Mouse (Mus musculus): ENCODE results near the gene Irf3. TPM values are rescaled to one million over a fixed set of nuclear protein-coding genes. Genes with fewer than 3 reads are reported as not detected.

Irf3 gene
- polyA plus RNA-seq, 1 experiment from 2014 or later, result 84.6 TPM

DNA sequence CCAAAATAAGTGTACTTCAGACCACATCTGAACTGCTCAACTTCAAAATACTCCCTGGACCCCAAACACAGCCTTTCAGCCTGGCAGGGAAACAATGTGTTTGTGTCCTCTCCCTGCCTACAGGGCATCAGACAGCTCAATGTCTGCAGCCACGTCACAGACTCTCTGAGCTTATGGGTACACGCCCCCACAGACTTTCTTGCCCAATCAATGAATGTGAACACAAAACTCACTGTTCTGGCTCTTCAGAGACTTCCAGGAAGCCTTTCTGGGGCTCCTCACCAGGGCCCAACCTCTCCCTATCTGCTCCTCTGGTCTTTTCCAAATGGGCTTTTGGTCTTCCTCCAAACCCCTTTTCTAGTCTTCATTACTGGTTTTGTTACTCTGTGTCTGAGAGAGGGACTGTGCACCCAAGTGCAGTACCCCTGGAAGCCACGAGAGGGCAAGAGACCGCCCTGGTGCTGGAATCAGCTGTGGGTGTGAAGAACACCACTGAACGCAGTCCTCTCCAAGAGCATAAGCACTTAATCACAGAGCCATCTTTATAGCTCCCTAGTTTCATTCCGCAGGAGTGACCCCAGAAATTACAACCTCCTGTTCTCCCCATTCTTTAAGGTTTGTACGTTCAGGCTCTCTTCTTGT is 40.4 kb downstream of the Irf3 start:
- no peaks in the 10 kb centered on the region for H3K4me1 ChIP-seq (ENCODE audit: control insufficient read depth, insufficient read depth, low read length)
- H3K4me3 ChIP-seq (ENCODE audit: low read depth, low read length), result no peak overlapping the region
- no peak overlapping the region for H3K27ac ChIP-seq (replicated peaks; ENCODE audit: low read depth, low read length)
- DNase-seq (ENCODE audit: low spot score) (no peak), ATAC-seq (ENCODE audit: low read depth) (no peak)
- no peaks in the 10 kb centered on the region for H3K27me3 ChIP-seq (replicated peaks; ENCODE audit: control insufficient read depth, insufficient read depth, low read length)
- peaks cover 100% of the 10 kb centered on the region for H3K36me3 ChIP-seq (ENCODE audit: control insufficient read depth, insufficient read depth, low read length)
- H3K4me2 ChIP-seq (ENCODE audit: low read depth, low read length), result no peak overlapping the region
- H3K9me3 ChIP-seq (ENCODE audit: control insufficient read depth, low read length), result no peaks in the 10 kb centered on the region
- WGBS, result 75% methylated on average over 7 of the region's 7 CpGs
- H3K9ac ChIP-seq (ENCODE audit: low read depth, low read length), result no peak overlapping the region

DNA sequence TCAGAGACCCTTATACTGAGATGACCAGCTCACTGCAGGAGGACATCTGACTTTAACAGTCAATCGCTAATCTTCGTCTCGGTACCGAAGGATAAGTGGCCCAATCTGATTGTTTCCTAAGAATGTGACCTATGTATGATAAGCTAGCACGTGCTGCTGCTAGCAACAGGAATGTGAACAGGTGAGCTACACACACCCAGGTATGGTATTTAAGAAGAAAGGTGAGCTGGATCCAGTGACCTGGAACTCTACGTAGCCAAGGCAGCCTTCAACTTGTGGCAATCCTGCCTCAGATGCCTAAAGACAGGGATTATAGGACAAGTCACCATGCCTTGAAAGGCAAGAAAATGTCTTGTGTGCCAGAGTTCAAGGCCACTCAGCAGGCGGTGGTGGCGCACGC is 41.0 kb downstream of the Irf3 start:
- DNase-seq (ENCODE audit: low spot score), result no peak
- Histone ChIP-seq H3K9me3 (ENCODE audit: control insufficient read depth, low read length) (no peaks in the 10 kb centered on the region), H3K4me2 (ENCODE audit: low read depth, low read length) (no peak overlapping the region), H3K27me3 (replicated peaks; ENCODE audit: control insufficient read depth, insufficient read depth, low read length) (no peaks in the 10 kb centered on the region), H3K36me3 (ENCODE audit: control insufficient read depth, insufficient read depth, low read length) (peaks cover 100% of the 10 kb centered on the region), H3K9ac (ENCODE audit: low read depth, low read length) (no peak overlapping the region), H3K27ac (replicated peaks; ENCODE audit: low read depth, low read length) (no peak overlapping the region), H3K4me3 (ENCODE audit: low read depth, low read length) (no peak overlapping the region), H3K4me1 (ENCODE audit: control insufficient read depth, insufficient read depth, low read length) (no peaks in the 10 kb centered on the region)
- 94% methylated on average over 9 of the region's 9 CpGs for WGBS
- ATAC-seq (ENCODE audit: low read depth), result no peak

DNA sequence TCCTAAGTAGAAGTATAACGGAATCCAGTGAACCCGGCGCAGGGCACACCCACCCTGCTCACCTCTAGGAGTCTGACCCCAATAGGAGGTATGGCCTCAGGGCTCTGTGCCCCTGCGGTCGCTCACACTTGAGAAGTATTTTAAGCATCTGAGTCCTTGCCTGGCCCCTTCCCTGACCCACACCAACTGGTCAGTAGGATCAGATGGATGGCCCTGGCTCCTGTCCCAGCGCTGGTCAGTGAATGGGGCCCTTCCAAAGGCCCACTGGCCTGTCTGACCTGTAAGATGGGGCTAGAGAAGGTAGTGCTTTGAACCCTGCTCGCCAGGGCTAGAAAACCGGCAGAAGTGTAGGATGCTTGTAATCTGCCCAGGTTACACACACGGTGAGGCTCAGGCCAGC is 43.4 kb downstream of the Irf3 start:
- Histone ChIP-seq H3K27me3 (replicated peaks; ENCODE audit: control insufficient read depth, insufficient read depth, low read length) (no peaks in the 10 kb centered on the region), H3K27ac (replicated peaks; ENCODE audit: low read depth, low read length) (no peak overlapping the region), H3K4me2 (ENCODE audit: low read depth, low read length) (no peak overlapping the region), H3K9ac (ENCODE audit: low read depth, low read length) (no peak overlapping the region), H3K4me3 (ENCODE audit: low read depth, low read length) (no peak overlapping the region), H3K4me1 (ENCODE audit: control insufficient read depth, insufficient read depth, low read length) (no peaks in the 10 kb centered on the region), H3K9me3 (ENCODE audit: control insufficient read depth, low read length) (no peaks in the 10 kb centered on the region), H3K36me3 (ENCODE audit: control insufficient read depth, insufficient read depth, low read length) (peaks cover 100% of the 10 kb centered on the region)
- 93% methylated on average over 9 of the region's 9 CpGs for WGBS
- DNase-seq (ENCODE audit: low spot score) (no peak), ATAC-seq (ENCODE audit: low read depth) (no peak)

DNA sequence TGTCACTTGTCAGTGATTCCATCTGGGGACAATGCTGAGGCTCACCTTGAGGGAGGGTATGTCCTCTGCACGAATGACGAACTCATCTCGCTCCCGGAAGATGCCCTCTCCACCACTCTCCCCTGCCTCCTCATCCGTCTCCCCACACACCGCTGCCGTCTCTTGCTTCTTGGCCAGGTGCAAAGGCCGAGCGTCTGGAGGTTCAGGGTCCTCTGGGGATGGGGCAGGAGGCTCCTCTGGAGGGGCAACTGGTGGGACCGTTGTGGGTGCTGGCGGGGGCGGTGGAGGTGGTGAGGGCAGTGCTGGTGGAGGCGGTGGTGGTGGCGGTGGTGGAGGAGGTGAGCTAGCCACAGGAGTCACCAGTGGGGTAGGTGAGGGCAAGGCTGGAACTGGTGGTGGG is 45.9 kb downstream of the Irf3 start:
- Histone ChIP-seq H3K36me3 (ENCODE audit: control insufficient read depth, insufficient read depth, low read length) (peaks cover 100% of the 10 kb centered on the region), H3K4me1 (ENCODE audit: control insufficient read depth, insufficient read depth, low read length) (no peaks in the 10 kb centered on the region), H3K27ac (replicated peaks; ENCODE audit: low read depth, low read length) (no peak overlapping the region), H3K9ac (ENCODE audit: low read depth, low read length) (no peak overlapping the region), H3K4me2 (ENCODE audit: low read depth, low read length) (no peak overlapping the region), H3K4me3 (ENCODE audit: low read depth, low read length) (no peak overlapping the region), H3K9me3 (ENCODE audit: control insufficient read depth, low read length) (no peaks in the 10 kb centered on the region), H3K27me3 (replicated peaks; ENCODE audit: control insufficient read depth, insufficient read depth, low read length) (no peaks in the 10 kb centered on the region)
- no peak for DNase-seq (ENCODE audit: low spot score)
- 95% methylated on average over 13 of the region's 14 CpGs for WGBS
- no peak for ATAC-seq (ENCODE audit: low read depth)

DNA sequence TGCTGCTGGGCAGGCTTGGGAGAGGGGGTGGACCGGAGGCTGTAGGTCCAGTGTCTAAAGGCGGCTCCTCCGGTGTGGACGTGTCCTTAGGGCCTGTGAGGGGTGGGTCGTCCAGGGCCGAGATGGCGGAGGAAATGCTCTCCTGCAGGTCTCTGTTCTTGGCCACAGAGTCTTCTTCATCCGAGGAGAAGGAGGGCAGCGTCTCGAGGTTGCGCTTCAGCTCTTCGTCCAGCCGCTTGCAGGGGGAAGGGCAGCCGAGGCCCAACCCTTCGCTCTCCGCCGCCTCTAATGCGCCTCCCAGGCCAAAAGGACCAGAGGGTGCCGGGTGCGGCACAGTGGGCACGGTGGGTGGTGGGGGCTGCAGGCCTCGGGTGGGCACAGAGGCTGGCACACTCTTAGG is 48.3 kb downstream of the Irf3 start:
- DNase-seq (ENCODE audit: low spot score) (no peak), ATAC-seq (ENCODE audit: low read depth) (no peak)
- no peaks in the 10 kb centered on the region for H3K4me1 ChIP-seq (ENCODE audit: control insufficient read depth, insufficient read depth, low read length)
- H3K4me2 ChIP-seq (ENCODE audit: low read depth, low read length), result no peak overlapping the region
- no peak overlapping the region for H3K9ac ChIP-seq (ENCODE audit: low read depth, low read length)
- H3K27ac ChIP-seq (replicated peaks; ENCODE audit: low read depth, low read length), result no peak overlapping the region
- no peak overlapping the region for H3K4me3 ChIP-seq (ENCODE audit: low read depth, low read length)
- H3K9me3 ChIP-seq (ENCODE audit: control insufficient read depth, low read length), result no peaks in the 10 kb centered on the region
- H3K36me3 ChIP-seq (ENCODE audit: control insufficient read depth, insufficient read depth, low read length), result peaks cover 100% of the 10 kb centered on the region
- 95% methylated on average over 22 of the region's 22 CpGs for WGBS
- no peaks in the 10 kb centered on the region for H3K27me3 ChIP-seq (replicated peaks; ENCODE audit: control insufficient read depth, insufficient read depth, low read length)

DNA sequence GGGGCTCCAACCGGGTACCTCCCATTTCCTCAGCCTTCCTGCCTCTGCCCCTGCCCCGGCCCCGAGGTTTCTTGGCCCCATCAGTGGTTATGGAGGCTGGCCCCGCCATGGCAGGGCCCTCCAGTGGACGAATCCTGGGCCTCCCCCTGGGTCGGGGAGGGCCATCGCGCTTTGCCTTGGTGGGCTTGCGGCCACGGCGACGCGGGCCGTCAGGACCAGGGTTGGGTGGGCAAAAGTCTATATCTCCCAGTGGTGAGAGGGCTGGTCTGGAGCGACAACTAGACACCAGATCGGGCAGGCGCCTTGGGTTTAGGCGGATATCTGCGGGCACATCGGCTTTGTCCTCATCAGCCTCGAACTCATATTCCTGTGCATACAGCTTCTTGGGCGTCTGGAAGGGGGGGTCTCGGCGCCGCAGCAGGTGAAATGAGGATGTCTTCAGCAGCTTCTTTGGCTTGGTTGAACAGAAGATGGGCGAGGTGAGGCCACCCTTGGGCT is 49.5 kb downstream of the Irf3 start:
- Histone ChIP-seq H3K36me3 (ENCODE audit: control insufficient read depth, insufficient read depth, low read length) (peaks cover 88% of the 10 kb centered on the region), H3K9ac (ENCODE audit: low read depth, low read length) (no peak overlapping the region), H3K4me3 (ENCODE audit: low read depth, low read length) (no peak overlapping the region), H3K27ac (replicated peaks; ENCODE audit: low read depth, low read length) (no peak overlapping the region), H3K4me1 (ENCODE audit: control insufficient read depth, insufficient read depth, low read length) (no peaks in the 10 kb centered on the region), H3K9me3 (ENCODE audit: control insufficient read depth, low read length) (no peaks in the 10 kb centered on the region), H3K27me3 (replicated peaks; ENCODE audit: control insufficient read depth, insufficient read depth, low read length) (no peaks in the 10 kb centered on the region), H3K4me2 (ENCODE audit: low read depth, low read length) (no peak overlapping the region)
- DNase-seq (ENCODE audit: low spot score) (no peak), ATAC-seq (ENCODE audit: low read depth) (no peak)
- WGBS, result 96% methylated on average over 26 of the region's 26 CpGs

DNA sequence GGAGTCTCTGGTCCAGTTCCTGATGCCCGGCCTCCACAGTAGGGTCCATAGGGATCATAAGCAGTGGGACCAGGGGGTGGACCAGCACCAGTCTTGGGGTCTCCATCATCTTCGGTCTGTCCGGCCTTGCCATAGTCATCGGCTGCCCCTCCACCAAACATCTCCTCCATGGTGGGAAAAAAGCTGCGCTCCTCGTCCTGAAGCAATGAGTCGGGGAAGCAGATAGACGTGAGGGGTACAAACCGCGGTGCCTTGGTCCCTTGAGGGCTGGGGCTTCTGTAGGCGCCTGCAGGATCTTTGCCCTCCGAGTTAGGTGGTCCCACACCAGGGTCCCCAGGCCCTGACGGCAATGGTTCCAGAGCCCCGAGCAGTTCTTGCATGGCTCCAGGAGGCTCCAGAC is 50.0 kb downstream of the Irf3 start:
- no peak overlapping the region for H3K4me2 ChIP-seq (ENCODE audit: low read depth, low read length)
- H3K4me3 ChIP-seq (ENCODE audit: low read depth, low read length), result no peak overlapping the region
- no peaks in the 10 kb centered on the region for H3K27me3 ChIP-seq (replicated peaks; ENCODE audit: control insufficient read depth, insufficient read depth, low read length)
- no peaks in the 10 kb centered on the region for H3K4me1 ChIP-seq (ENCODE audit: control insufficient read depth, insufficient read depth, low read length)
- peaks cover 83% of the 10 kb centered on the region for H3K36me3 ChIP-seq (ENCODE audit: control insufficient read depth, insufficient read depth, low read length)
- no peak overlapping the region for H3K27ac ChIP-seq (replicated peaks; ENCODE audit: low read depth, low read length)
- DNase-seq (ENCODE audit: low spot score) (no peak), ATAC-seq (ENCODE audit: low read depth) (no peak)
- H3K9me3 ChIP-seq (ENCODE audit: control insufficient read depth, low read length), result no peaks in the 10 kb centered on the region
- no peak overlapping the region for H3K9ac ChIP-seq (ENCODE audit: low read depth, low read length)
- WGBS, result 95% methylated on average over 13 of the region's 14 CpGs

DNA sequence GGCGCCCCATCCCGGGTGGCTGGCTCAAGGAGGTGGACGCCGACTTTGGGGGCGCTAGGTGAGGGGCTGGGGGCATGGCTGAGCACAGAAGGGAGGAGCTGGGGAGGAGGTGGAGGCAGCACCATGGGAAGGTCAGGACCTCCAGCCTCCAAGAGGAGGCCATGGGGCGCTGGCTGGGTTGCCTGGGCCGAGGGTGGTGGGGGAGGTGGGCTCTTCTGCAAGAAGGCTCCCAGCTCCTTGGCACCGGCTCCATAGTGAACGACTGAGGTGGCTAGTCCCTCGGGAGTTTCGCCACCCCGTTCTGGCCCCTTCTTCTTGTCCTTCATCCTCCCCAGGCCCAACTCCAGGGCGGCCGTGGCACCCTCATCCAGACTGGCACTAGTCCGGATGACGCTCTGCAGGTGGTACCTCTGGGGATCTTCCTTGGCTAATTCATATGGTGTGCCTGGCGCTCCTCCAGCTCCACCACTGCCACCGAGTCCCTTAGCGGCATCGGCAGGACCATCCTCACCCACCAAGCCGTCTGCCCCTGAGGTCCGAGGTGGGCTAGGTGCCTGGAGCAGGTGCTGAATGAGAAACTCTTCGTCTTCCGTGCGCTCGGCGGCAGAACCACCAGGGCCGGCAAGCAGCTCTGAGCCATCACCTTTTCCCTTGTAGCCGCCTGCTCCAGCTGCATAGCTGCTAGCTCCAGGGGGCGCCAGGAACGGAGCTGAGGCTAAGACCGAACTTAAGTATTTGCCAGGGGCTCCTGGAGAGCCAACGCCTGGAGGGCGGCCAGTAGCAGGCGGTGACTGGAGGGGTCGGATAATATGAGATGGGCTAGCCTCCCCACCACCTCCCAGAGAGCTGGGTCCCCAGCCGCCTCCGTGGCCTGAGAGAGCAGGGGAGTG is 50.8 kb downstream of the Irf3 start:
- Histone ChIP-seq H3K27me3 (replicated peaks; ENCODE audit: control insufficient read depth, insufficient read depth, low read length) (no peaks in the 10 kb centered on the region), H3K4me2 (ENCODE audit: low read depth, low read length) (no peak overlapping the region)
- ATAC-seq (ENCODE audit: low read depth), result no peak

More for the DNA sequence above, 50.8 kb downstream of the Irf3 start:
- H3K4me3 ChIP-seq (ENCODE audit: low read depth, low read length), result no peak overlapping the region
- no peak for DNase-seq (ENCODE audit: low spot score)
- H3K27ac ChIP-seq (replicated peaks; ENCODE audit: low read depth, low read length), result no peak overlapping the region
- H3K9me3 ChIP-seq (ENCODE audit: control insufficient read depth, low read length), result no peaks in the 10 kb centered on the region
- peaks cover 75% of the 10 kb centered on the region for H3K36me3 ChIP-seq (ENCODE audit: control insufficient read depth, insufficient read depth, low read length)
- H3K4me1 ChIP-seq (ENCODE audit: control insufficient read depth, insufficient read depth, low read length), result no peaks in the 10 kb centered on the region
- WGBS, result 92% methylated on average over 31 of the region's 38 CpGs
- H3K9ac ChIP-seq (ENCODE audit: low read depth, low read length), result no peak overlapping the region
